Mouse (Mus musculus): ENCODE results near the gene Lhx3.

The Lhx3 gene

DNA sequence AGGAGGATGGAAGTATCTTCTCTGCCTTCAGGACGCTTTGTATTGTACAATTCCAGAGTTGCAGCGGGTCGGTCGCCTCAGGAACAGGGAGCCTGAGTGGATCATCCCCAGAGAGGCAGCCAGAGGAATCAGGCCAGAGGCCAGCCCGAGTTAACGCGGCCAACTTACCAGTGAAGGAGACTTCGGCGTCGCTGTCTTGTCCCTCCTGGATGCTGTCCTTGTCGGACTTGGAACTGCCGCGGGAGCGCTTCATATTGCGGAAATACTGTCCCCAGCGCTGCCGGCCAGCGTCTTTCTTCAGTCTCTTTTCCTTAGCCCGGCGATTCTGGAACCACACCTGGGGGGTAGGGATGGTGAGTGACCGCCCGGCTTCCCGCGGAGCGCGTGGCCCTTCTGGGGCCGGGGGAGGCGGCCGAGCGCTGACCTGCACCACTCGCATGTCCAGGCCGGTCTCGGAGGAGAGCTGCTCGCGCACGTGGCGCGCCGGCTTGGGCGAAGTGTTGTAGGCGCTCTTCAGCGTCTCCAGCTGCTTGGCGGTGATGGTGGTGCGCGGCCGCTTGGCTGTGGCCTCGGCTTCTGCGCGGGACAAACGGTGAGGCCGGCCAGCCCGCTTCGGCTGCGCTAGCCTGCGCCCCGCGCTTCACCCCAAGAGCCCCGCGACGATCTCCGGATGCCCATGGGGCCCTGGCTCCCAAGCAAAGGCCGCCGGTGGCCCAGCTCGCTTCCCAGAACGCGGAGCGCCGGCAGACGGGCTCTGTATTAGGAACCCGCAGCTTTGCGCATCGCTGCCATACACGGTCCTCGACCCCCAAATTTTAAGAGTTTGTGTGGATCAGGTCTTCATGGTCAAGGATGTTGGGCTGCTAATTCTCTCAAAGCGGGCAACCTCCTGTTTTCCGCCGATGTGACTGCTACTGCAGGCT, 5.9 kb downstream of the Lhx3 start:
- DNase-seq = no peak

DNA sequence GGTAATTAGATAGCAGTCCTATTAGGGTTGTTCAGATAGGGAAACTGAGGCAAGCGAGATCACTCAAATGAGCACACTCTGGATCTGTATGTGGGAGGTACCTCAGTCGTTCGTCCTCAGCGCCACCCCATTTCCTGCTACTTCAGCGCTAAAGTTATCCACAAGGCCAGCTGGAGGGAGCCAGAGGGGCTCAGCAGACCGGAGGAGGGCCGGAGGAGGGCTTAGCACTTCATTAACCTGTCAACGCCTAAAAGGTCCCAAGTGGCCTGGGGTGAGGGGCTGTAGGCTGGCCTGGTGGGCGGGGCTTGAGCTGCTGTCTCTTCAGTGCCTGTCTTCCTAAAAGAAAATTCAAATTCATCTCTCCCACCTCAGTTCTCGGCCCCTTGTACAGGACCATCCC, 9.6 kb downstream of the Lhx3 start:
- no peak for DNase-seq

DNA sequence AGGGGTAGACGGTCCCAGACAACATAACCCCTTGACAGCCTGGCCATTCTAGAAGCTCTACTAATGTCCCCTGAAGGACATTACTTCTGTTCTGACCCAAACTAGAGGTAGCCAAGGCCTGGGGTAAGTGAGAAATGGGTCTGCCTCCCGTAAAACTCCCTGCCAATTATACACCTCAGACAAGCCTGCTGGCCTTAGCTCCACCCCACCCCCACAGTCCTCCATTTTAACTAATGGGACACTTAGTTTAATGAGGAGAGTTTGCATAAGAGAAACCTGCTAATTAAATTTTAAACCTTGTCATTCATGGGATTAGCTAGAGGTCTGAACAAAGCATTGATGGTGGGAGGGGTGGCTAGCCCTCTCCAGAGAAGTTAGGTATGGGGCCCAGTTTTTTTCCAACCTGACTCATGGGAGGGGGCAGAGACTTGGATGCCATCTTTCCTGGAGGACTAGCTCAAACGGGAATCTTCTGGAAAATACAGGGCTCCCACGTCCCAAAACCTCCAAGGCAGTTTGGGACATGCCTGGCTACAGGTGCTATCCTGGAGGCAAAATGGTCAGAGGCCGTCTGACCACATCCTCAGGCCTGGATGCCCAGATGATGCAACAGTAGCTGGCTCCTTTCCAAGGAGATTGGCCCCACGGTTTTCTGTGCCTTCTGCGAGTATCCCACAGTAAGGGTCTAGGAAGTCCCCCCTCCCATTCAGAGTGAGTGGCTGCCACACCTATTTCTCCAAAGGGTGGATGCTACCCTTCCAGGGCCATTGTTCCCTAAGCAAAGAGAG, 13.3 kb downstream of the Lhx3 start:
- no peak for DNase-seq

DNA sequence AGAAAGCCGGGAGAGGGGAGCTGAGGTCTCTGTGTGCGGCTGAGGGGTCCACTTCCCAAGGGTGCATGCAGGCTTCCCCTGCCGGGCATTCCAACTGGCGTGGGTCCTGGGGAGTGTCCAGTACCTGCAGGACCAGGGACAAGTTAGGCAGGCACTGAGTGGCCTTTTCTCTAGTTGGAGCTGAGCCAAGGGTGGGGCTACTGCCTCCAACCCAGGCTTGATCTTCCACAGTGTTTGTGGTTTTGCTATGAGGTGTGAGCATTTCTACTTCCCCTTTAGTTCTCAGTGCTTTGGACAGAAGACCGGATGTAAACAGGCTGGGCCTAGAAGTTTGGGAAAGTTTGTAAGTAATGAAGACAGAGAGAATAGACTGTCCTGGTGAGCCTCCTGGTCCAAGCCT, 19.6 kb downstream of the Lhx3 start:
- no peak for DNase-seq

DNA sequence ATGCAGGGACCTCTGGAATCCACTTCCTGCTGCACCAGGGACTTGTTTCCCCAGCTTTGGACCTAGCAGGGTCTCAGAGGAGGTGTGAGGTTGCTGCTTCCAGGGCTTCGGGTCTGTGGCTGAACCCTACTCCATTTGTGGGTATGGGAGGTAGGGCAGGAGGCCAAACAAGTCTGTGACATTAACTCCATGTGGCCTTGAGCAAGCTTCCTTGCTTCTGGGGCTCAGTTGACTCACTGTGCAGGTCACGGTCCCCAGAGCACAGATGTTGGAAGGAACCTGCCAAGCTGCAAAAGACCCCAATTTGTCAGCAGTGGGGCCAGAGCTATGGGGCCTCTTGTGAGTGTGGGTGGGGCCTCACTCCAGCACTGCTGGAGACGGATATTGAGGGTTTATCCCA, 23.7 kb downstream of the Lhx3 start:
- no peak for DNase-seq

DNA sequence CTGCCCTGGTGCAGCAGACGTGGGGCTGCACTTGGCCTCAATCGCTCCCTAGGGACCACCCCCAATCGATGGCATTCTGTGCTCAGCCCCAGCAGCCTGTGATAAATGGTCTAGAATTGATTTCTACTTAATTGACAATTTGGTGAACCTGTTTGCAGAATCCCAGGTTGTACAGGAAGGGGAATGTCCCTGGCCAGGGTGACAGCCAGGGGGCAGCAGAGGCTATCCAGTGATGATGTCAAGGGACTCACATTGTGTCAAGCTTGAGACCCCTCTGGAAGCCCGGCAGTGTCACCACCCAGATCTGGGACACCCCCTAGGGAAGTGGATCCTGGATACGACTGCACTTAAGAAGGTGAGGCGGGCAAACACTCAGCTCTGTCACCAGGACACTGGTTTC, 25.4 kb downstream of the Lhx3 start:
- DNase-seq = peak; percentile 53

DNA sequence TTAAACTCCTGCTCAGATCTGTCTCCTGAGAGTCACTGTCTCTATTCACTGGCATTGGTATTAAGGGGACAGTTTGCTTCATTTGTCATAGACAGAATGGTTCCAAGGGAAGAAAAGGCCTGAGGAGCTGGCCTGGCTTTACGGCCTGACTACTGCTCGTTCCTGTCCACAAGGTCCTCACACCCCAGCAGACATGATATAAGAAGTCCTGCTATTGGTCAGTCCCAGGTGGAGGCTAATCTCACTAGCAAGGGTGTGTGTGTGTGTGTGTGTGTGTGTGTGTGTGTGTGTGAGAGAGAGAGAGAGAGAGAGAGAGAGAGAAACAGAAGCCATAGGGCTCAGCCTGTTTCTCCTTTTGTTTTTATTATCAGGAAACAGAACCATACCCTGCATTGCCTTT, 30.9 kb downstream of the Lhx3 start:
- no peak for DNase-seq

DNA sequence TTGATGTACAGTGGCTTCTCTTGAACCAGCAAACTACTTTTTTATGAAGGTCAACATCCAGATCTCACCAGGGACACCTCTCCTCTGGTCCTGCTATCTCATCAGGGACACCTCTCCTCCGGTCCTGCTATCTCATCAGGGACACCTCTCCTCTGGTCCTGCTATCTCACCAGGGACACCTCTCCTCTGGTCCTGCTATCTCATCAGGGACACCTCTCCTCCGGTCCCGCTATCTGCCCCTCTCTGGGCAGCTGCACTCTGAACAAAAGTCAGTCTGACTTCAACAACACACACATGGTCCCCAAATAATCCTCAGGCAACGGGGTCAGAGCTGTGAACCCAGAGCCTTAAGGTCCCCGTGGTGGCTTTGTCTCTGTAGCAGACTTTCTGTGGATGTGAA, 31.4 kb downstream of the Lhx3 start:
- DNase-seq = no peak

DNA sequence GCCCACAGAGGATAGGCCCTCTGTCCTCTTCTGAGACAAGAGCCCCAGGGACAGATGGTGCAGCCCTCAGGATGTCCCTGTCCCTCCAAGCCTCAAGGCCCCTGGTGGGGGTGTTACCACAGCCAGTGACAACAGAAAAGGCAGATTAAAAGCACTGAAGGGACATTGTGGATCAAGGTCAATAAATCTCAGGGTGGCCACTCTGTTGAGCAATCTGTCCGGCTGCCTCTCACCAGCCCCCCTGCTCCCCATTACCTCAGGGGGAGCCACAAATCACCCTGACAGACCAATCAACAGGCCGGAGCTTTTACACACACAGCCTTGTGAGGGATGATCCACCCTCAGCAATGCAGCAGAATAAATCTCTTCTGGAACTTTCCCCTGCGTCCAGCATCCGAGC, 32.9 kb downstream of the Lhx3 start:
- no peak for DNase-seq

DNA sequence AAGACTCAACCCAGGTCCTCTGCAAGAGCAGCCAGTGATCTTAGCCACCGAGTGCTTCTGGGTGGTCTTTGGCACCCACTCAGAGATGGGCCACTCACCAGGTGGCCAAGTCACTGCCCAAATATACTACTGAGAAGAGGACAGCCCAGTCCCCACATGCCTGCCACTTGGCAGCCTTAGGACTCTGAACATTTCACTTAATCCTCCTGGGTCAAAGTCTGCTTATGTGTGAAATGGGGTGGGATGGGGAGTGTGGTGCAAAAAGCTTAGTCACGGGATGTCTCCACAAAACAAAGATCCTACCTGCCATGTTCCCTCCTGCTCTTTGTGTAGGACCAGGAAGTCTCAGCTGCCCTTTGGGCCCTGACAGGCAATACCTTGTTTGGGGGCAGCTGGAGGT, 35.9 kb downstream of the Lhx3 start:
- no peak for DNase-seq

DNA sequence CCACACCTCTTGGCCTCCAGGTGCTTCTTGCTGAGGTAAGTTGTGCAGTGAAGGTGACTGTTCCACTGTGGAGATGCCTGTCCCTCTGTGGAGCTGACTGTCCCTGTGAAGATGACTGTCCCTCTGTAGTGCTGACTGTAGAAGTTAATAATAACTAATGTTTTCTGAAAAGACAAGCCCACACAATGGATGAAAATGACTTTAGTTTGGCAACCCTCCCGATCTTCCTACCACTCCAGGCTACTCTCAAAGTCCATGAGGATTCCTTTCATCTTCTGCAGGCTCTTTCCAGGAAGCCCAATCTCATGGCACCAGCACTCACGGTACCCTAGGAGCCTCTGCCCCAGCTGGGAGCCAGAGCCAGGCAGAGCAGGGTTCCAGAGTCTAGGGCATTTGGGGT, 37.7 kb downstream of the Lhx3 start:
- no peak for DNase-seq

DNA sequence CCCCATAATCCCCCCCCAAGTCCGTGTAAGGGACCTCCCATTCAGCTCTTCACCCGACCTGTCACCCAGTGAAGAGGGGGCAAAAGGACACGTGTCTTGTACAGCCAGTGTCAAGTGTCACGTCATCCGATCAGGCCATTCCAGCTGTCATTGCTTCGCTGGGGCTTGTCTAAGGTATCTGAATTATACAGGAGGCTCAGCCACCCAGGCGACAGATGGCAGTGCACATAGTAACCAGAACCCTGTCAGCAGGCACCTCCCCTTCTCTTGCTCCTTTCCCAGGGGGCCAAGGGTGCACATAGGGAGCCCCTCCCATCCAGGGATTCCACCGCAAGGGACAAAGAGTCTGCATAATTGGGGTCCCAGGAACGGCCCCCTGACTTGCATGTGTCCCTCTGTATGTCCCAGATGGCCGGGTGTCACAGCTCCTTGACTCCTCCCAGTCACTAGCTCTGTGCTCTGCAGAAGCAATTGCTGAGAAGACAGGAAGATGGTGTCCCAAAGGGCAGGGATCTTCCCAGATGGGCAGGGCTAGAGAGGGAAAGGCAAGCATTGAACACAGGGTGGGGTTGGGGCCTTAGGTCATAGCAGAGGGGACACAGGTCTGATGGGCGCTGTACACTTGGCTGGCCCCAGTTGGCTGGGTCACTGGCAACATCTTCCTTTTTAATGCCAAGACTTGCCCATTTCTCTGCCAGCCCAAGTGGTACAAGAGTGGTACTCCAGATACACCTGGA, 39.1 kb downstream of the Lhx3 start:
- DNase-seq = no peak

DNA sequence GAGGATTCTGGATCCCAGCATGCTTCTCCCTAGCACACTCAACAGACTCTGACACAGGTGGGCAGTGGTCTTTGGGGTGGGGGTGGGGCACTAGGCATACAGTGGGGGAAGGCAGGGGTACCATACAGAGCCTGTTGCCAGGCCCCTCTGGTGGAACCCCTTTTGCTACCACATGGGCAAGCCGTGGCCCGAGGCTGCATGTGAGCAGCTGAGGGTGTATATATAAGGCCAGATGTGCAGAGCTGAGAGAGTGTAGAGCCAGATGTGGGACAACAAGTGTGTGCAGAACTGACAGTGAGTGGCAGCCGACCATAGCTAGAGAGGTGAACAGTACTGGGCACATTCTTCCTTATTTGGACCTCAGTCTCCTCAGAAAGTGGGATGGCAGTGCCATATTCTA, 41.2 kb downstream of the Lhx3 start:
- no peak for DNase-seq

DNA sequence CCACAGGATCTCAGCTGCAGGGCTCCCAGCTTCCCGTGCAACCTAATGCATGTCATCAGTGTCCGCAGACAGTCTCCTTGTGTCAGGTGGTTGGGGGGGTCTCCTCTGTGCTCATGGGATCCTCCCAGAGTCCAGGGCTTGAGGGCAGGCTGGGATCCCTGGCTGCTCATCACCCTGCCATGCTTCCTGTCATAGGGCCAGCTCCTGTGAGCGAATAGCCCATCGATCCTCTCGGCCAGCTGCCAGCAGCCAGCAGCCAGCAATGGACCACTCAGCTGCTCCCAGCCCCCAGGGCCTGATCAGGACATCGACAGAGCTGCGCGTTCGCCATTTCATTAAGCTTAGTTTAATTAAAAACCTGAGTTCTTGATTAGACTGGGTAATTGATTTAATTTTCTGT, 50.0 kb downstream of the Lhx3 start:
- no peak for DNase-seq

DNA sequence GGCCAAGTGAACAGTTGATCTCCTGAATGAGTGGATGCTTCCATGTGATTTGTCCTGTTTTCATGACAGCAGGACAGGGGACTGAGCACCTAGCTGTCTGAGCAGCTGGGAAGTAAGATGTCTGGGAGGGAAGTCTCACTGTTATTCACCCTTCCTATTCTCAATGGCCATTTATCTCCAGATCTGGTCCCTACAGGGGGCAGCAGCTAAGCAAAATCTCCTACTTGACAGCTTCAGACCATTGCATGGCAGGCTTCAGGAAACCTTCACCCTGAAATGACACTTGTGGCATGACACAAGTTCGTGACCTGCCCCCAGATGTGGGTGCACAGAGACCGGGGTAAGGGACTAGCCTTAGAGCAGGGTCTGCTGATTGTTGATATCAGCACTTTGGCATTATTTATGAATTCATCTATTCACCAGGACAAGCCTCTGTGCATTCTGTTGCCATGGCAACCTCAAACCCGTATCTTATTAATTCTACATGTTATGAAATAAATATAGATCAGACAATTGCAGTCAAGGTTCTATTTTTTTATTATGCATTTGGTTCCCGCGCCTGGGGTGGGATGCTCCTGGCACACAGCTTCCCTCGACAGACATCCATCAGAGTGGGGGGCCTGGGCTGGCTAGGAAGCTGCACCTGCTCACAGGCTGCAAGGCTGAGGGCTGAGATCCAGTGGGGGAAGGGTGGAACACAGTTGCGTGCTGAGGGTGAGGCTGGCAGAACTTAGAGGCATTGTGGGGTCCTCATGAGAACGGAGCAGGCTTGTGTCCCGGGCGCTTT, 51.7 kb downstream of the Lhx3 start:
- DNase-seq = no peak

DNA sequence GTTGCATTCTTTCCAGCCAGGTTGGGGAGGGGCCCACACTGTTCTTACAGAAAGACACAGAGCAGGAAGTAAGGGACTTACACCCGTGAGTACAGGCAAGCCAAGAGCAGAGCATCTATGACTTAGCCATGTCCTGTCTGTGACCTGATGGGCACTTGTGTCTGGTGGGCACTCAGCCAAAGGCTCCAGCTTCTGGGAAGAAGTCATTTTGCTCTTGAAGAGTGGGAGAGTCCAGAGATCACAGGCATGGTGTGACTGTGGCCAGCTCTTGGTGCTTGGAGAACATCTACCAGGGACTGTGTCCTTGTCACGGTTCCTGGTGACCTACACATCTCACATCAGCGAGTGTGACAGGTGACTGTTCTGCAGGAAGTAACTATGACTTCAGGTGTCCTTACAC, 52.4 kb downstream of the Lhx3 start:
- DNase-seq = no peak

DNA sequence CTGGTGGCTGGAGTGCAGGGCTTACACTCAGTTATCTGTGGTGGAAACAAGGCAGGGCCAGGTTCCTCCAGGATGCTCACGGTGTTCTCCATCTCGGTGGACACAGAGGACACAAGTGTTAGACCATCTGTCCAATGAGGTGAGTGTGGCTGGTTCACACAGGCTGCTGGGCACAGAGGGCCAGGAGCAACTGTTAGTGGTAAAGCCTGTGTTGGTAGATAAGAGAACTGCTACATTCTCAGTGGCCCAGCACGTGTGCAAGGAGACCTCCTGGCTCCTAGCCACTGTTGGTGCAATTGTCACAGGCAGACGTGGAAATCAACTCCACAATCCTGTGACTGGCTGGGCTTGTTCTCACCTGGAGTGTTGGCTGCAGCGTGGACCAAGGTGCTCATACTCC, 53.5 kb downstream of the Lhx3 start:
- no peak for DNase-seq

DNA sequence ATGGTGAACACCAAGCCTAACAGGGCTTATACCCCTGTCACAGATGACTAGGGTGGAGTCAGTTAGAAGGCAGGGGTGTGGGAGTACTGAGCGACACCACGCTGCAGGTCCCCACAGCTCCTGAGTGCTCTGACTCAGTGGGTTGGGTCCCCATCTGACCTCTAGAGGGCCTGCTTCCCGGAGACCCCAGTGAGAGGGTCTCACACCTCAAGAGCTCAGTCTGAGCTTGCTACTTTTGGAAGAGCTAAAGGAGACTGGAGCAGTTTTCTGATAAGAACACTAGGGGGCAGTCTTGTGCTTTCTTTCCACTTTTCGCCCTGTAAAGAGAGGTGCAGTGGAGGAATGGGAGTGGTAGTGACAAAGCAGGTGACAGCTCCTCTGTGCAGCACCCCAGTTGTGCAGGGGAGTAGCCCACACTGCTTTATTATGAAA, 54.2 kb downstream of the Lhx3 start:
- peak; percentile 27 for DNase-seq

DNA sequence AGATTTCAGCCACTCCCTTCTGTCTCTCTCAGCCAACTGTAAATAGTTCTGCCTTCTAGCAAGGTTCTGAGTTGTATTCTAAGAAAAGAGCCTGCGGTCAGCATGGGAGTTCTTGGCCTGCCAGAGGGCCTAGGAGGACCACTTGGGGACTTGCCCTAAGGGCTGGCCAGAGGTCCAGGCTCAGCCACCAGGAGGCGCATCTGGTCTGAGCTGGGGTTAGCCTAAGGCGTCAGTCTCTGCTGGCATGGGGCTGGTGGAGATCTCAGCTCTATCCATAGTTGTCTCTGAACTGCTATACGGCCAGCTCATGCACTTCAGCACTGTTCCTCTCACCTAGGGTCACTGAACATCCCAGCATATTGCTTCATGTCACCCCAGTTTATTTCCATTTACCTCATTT, 54.8 kb downstream of the Lhx3 start:
- DNase-seq = peak; percentile 25
